Mouse (Mus musculus) left cerebral cortex, postnatal 25 days (tissue): ENCODE results near the gene Pphln1. TPM values are rescaled to one million over a fixed set of nuclear protein-coding genes. Genes with fewer than 3 reads are reported as not detected.
"Not testable (repeated sequence)": the region's sequence is repeated elsewhere in the genome, so short reads cannot be mapped to it uniquely, and the experiment has no call there.

ENCODE experiments used
- DNase-seq, 2 experiments: peaks; one replicate each; pipeline ENCODE4 v3.0.0; 2022; ENCODE audit warnings: low spot score in 2 of 2, mixed read lengths in 1 of 2
- intact Hi-C: fragments of 180-260 bp; cut with DNase I; formaldehyde crosslinking; loops from one replicate; pipeline ENCODE4 v1.15.1; 2025
- total RNA-seq, 2 experiments: library from RNA; stranded (reverse); gene quantifications; 2 replicates each; pipeline ENCODE4 v1.2.3; 2021

Gene Pphln1
- 10 to 100 TPM; 38.3 to 41.9 TPM for total RNA-seq

DNA sequence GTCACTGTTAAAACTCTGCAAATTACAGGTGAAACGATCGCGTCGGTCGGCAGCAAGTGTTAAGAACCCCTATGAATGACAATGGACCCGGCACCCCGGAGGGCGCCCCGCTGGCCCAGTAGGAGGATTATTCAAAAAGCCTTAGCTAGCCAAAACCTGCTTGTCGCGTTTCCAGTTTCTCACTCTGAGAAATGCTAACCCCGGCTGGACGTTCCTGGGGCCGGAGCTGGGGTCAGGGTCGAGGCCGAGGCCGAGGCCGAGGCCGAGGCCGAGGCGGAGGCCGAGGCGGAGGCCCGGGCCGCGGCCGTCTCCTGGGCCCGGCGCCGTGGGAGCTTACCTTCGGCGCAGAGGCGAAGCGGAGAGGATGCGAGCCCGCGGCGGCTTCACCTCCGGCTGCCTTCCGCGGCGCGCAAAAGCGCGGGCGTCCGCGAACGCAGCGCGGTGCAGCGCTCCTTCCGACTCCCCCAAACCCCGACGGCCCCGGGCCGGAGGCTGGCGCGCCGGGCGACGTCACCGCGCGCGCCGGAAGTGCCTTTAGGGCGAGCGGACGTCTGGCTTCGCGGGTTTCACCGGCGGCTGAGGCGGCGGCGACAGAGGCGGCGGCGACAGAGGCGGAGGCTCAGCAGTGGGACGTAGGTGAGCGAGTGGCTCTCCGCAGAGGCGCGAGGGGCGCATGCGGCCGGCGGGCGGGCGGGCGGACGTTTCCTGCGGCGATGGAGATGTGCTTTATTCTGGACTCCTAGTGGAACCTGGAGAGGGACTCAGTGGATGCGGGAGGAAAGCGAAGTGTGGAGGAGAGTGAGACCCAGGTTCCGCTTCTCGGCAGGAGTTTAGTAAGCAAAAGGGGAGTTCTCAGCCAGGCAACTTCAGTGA, at the start of gene Pphln1, which contains the start of gene Zcrb1:
Gene Pphln1, plus strand, starts transcription at position 525 of the 873 bp plus-strand sequence.
Gene Zcrb1, minus strand, starts transcription at position 509 of the 873 bp plus-strand sequence.
- DNase-seq = peak; percentile 86
- intact Hi-C loops = loop anchor here (1.0 to 2.0 kb wide), 3 partner anchors 17 to 123 kb away; partner anchors contain the start of gene Gxylt1

DNA sequence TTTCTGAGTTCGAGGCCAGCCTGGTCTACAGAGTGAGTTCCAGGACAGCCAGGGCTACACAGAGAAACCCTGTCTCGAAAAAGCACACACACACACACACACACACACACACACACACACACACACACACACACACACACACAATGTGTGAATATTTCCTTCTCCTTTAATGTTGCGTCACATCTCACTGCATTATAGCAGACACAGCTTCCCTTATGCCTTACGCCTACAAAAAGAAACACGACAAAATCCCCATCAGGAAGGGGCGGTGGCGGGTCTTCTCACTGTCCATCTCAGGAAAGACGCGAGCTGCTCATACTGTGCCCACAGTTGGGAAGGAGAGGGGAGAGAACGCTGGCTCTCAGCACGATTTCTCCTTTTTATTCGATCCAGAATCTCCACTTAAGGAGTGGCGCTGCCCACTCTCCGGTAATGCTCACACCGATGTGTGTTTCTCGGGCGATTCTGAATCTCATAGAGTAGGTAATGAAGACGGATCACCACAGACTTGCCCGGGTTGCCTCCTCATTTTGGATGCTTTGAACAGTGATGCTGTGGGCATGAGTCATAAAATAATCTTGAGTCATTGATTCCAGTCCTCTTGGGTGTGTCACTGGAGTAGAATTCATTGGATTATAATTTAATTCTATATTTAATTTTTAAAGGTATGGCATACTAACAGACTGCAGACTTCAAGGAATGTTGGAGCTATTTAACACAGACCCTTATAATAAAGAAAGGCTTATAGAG, 39.6 kb upstream of the Pphln1 start:
- intact Hi-C loops = no loop called here
- DNase-seq = peak in 1 of 2 experiments; percentile 10

DNA sequence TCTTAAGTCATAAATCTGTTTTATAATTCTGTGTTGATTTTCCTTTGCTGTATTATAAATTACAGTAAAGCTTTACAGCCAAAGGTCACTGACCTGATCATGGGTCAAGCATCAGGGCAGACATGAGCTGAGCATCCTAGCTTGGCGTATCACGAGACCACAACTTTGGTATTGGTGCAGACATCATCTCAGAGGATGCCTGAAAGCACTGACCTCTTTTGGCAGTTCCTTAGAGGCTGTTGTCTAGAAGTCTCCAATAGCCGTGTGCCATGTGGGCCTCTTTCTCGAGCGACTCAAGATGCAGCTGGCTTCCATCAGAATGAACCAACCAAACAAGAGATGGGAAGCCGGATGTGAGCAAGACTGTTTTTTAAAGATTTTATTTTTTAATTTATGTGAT, 32.6 kb upstream of the Pphln1 start:
- no peak for DNase-seq
- intact Hi-C loops = no loop called here

DNA sequence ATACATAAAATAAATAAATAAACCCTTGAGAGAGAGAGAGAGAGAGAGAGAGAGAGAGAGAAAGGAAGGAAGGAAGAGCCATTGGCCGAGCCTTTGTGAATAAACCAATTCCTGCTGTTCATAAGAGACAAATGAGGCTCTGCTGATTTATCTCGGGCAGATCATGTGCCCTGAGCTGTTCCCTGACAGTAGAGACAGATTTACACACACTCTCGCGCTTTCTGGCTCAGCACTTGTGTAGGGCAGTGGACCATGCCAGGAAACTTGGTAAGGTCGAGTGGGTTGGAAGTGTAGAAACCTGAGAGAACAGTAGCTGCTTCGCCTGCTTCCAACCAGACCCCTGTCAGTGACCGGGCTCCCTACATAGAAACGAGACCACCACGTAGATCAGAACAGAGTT, 29.6 kb upstream of the Pphln1 start:
- DNase-seq = peak in 1 of 2 experiments; percentile 35
- intact Hi-C loops = no loop called here

DNA sequence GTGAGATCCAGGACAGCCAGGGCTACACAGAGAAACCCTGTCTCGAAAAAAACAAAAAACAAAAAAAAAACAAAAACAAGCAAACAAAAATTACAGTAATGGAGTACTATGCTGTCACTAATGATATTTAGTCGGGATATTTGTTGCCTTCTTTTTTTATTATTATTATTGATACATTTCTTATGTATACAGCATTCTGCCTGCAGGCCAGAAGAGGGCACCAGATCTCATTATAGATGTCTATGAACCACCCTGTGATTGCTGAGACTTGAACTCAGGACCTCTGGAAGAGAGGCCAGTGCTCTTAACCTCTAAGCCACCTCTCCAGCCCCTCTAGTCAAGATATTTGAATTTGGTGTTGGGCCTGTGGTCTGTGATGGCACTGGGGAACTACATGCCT, 26.3 kb upstream of the Pphln1 start:
- DNase-seq = no peak
- intact Hi-C loops = no loop called here

DNA sequence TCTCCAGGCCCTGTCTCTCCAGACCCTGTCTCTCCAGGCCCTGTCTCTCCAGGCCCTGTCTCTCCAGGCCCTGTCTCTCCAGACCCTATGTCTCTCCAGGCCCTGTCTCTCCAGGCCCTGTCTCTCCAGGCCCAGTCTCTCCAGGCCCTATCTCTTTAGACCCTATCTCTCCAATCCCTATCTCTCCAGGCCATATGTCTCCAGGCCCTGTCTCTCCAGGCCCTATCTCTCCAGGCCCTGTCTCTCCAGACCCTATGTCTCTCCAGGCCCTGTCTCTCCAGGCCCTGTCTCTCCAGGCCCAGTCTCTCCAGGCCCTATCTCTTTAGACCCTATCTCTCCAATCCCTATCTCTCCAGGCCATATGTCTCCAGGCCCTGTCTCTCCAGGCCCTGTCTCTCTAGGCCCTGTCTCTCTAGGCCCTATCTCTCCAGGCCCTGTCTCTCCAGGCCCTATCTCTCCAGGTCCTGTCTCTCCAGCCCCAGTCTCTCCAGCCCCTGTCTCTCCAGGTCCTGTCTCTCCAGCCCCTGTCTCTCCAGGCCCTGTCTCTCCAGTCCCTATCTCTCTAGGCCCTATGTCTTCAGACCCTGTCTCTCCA, 25.5 kb upstream of the Pphln1 start:
- intact Hi-C loops, DNase-seq: not testable (repeated sequence)

DNA sequence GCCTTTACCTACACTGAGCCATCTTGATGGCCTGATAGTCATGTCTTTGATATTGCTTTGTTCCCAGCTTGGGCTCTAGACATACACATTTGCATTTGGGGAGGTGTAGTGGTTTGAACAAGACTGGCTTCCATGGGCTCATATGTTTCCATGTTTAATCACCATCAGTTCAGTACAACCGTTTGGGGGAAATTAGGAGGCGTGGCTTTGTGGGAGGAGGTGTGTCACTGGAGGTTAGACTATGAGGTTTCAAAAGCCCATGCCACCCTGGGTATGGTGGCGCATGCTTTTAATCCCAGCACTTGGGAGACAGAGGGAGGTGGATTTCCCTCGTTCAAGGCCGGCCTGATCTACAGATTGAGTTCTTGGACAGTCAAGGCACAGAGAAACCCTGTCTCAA, 22.5 kb upstream of the Pphln1 start:
- no peak for DNase-seq
- intact Hi-C loops = no loop called here

DNA sequence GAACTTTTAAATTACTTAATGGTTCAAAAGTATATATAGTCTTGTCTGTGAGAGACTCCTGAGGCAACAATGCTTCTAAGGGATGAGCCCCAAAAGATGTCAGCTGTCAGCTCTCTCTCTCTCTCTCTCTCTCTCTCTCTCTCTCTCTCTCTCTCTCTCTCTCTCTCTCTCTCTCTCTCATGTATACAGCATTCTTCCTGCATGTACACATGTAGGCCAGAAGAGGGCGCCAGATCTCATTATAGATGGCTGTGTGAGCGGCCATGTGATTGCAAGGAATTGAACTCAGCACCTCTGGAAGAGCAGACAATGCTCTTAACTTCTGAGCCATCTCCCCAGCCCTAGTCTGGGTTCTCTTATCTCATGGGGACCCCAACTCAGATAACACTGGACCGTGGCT, 19.0 kb upstream of the Pphln1 start:
- intact Hi-C loops = no loop called here
- DNase-seq = no peak

DNA sequence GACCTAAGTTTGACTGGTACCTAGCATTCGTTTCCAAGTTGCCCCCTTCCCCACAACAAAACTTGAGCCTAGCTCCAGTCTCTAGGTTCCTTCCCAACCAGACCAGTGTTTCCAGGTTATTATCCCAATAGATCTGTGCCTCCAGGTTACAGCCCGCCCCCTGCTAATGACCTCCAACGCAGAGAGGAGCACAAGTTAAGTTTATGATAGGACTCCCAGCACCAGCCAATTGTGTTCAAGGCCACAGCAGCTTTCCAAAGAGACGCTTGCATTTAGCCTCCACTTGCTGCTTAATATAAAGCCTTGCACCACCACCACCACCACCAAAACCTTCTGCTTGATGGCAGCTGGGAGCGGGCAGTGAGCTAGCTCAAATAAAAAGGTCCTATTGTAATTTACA, 16.8 kb upstream of the Pphln1 start:
- no peak for DNase-seq
- intact Hi-C loops = no loop called here

DNA sequence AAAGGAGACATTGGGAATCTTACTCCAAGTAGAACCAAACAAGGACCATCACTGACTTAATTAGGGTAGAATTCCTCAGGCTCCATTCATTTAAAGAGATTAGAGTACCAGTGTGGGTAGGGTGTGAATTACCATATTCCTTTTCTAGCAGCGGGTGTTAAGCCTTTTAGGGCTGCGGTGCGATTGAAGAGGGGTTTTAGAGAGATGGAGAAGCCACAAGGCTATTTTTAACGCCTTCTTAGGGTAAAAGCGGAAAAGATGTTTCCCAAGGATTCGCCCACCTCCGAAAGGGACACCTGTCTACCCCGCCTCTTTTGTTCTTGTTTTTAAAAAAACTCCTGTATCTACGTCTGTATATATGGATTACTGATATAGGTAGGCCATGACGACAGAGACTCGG, 881 bp upstream of the Pphln1 start:
- peak in 1 of 2 experiments; percentile 58 for DNase-seq
- intact Hi-C loops = no loop called here

DNA sequence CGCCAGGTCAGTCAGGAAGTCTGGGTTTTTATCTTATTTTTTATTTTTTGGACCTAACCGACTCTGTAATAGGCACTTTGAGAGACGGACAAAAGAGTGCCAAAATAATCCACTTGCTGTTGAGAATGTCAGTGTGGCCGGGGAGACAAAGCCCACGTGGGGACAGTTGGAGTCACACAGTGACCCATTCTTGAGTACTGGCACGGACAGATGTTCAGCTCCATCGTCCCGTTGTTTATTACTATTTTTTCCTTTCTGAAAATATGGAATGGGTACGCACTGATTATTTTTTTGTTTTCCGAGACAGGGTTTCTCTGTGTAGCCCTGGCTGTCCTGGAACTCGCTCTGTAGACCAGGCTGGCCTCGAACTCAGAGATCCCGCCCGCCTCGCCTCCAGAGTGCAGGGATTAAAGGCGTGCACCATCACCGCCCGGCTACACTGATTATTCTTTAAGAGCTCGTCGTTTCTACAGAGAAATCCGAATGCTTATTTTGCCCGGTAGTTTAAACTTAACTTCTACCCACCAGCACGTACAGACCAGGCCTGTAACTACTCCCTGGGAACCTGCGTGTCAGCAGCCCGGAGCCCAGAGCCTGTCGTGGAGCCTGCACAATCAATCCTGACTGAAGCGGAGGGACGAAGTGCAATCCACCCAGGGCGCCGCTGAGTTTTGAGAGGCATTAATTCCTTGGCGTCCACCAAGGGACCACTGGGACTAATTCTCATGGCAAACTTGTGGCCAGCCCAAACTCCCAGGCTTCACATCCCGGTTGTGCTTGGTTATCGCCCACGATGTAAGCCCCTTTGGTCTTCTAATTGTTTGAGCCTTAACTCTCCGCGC, 770 bp downstream of the Pphln1 start:
- intact Hi-C loops = loop anchor here (1.0 to 2.0 kb wide), 3 partner anchors 16 to 124 kb away; partner anchors contain the start of gene Gxylt1

DNA sequence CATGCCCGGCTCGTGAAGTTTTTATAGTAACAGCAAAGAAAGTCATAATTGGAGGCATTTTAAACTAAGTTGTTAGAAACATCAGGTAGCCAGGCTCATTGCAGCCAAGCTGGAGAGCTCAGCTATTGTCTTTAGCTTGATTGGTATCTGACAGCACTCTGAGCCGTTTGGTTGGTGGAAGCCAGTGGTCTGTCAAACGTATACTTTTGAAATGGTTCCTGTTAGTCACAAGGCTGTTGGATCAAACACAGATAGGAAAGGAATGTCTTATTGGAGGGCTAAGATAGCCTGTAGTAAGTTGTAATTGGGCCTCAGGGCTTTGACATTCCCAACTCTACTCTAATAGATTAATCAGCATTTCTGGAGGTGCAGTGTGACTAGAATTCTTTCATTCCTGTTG, 3.3 kb downstream of the Pphln1 start:
- intact Hi-C loops = no loop called here
- DNase-seq = no peak

More for the DNA sequence above, 770 bp downstream of the Pphln1 start:
- no peak for DNase-seq

DNA sequence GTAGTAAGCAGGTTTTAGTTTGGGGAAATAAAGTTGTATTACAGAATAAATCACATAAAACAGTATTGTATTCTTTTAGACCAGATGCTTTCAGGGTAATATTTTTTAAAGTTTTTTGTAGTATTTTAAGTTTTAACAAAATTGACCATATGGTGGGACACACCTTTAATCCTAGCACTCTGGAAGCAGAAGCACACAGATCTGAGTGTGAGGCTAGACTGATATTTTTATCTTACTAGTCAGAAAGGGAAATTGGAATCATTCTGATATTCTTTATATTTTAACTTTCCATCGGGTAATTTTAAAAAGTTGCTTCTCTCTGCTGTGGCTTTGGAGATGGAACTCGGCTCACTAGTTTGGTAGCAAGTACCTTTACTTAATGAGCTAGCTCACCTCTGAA, 4.6 kb downstream of the Pphln1 start:
- intact Hi-C loops = no loop called here
- DNase-seq = no peak

DNA sequence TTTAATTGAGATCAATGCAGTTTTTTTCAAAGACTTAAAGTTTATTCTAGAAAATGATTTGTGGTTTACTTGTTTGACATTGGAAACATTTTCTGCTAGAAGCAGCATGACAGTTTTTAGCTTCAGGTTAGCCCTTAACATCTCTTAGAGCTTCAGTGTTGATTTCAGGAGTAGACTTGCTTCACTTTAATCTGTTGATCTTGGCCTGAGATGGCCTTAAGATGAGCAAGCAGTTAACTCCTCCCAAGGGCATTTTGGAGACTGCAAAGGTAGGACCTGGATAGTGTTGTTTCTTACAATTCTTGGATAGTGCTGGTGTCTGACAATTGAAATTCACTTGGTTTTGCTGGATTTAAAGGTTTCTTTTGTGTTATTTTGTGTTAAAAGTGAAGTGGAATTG, 6.7 kb downstream of the Pphln1 start:
- DNase-seq = no peak
- intact Hi-C loops = no loop called here

DNA sequence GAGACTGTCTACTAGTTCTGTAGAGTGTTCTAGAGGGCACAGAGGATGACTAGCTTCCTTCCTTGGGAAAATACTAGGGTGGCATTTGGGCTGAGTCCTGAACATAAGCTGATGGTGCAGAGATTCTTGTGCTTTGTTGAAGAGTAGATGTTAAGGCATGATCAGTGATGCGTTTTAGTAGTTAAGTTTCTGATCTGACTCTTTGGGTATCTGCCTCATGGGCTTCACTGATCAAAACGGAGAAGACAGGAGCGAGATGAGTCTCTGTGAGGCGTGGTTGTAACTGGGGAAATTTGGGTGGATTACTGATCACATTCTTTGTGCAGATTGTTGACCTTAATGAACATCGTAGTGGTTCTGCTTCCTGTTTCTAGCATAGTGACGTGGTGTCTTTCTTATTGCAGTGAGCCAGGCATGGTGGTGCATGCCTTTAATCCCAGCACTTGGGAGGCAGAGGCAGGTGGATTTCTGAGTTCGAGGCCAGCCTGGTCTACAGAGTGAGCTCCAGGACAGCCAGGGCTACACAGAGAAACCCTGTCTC, 7.4 kb downstream of the Pphln1 start:
- intact Hi-C loops = no loop called here
- no peak for DNase-seq

DNA sequence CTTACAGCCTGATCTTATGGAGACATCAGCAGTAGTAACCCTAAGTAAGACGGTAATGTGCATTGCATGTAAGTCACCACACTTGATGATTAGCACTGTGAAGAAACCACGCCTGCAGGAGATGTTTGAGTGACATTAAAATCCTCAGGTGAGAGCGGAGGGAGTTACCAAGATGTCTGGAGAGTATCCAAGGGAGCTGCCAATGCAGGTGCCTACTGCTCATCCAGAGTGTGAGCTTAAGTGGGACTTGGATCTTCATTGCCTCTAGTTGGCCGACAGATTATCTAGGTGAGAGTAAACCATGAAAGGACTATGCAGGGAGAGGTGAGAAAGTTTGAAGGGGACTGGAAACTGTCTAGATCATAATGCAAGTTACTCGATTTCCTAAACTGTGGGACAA, 8.3 kb downstream of the Pphln1 start:
- intact Hi-C loops = no loop called here
- DNase-seq = no peak

DNA sequence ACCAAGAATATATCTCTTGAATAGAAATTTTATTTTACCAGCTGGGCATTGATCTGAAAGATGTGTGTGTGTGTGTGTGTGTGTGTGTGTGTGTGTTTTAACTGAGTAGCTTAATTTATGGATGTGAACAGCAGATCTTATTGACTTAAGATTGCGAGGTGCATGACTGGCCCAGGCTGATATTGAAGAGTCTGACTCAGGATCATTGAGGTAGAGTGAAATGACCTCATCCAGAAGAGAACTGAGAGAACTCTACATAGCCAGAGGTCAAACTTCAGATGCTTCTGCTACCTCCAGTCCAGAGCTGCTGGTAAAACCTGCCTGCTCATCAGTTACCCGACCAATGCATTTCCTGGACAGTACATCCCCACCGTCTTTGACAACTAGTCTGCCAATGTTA, 14.3 kb downstream of the Pphln1 start:
- intact Hi-C loops = no loop called here
- no peak for DNase-seq

DNA sequence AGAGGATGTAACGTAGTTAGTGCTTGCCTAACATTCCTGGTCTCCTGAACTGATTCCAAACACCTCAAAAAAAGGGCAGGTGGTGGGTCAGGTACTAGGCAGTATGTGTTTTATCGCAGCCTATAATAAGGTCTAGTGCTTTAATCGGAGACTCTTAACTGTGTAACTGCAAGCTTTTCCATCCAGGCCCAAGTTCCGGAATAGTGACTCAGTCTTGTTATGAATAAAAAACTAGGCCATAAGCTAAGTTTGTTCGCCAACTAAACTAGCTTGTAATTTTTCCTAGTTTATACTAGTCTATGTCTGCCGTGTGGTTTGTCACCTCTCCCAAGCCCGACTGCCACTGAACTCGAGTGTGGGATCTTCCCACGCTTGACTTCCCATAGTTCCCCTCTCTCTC, 16.3 kb downstream of the Pphln1 start:
- intact Hi-C loops = loop anchor here (2.0 kb wide), 1 partner anchor 16 kb away; the partner anchor contains the start of genes Pphln1 and Zcrb1
- DNase-seq = peak in 1 of 2 experiments; percentile 31

DNA sequence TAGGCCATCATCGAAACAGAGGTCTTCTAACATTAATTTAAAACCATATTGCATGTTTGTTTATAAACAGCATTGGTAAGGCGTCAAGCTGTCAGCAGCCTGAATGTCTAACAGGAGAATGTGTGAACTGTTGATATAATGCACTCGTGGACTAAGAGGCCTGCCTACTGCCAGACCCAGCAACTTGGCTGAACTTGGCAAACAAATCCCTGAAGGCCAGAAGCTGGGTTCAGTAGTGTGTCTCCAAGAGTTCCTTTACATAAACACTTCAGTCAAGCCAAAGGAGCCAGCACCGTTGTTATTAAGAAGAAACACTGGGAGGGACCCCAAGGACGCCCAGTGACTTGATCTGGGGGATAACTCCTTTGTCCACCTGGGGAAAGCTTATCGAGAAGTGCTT, 18.1 kb downstream of the Pphln1 start:
- DNase-seq = no peak
- intact Hi-C loops = no loop called here
